9 mouse cellular contexts compared by ENCODE assay signal in the genomic region with DNA sequence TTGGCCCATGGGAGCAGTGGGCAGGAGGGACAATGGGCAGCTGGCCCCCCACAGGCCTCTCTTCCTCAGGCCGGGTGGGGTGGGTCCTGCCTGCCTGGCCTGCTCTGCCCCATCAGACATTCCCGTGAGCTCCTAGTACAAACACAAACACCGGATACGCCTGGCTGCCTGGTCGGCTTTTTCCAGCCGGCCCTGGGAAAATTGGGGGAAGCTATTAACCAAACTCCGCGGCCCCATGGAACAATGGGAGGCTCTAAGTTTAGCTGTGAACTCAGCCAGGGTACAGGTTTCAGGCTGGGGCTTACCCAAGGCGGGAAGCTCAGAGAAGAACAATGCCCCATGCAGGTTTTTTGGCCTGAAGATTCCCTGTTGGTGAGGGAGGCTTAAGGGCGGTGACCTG. TPM values are rescaled to one million over a fixed set of nuclear protein-coding genes. Genes with fewer than 3 reads are reported as not detected.
A peak's percentile ranks its signal among the peaks of the same experiment; 100 is the strongest.
DNase-seq lines count a peak whose midpoint lies in the region; ATAC-seq and TF ChIP-seq lines count a peak whose summit lies in the region.
"Had no signal": no experiment of that assay in that cellular context is flagged by ENCODE, and none has a peak within 500 bp of the region (broad histone marks: within the 10 kb centered on the region; RNA-seq: fewer than 3 reads in every experiment).

No protein-coding gene starts in this region.

- H3K4me2 ChIP-seq in stomach, embryonic 14.5 days (replicated peaks; ENCODE audit: low read depth, low read length) = no peak overlapping the region
- no peak overlapping the region for H3K4me2 ChIP-seq in stomach, postnatal 0 days (replicated peaks; ENCODE audit: low read depth)
- no peak overlapping the region for H3K4me2 ChIP-seq in limb, embryonic 15.5 days

- 24% methylated on average over 10 of the region's 10 CpGs for WGBS in stomach, embryonic 14.5 days
- 33% methylated on average over 10 of the region's 10 CpGs for WGBS in stomach, postnatal 0 days
- 39% methylated on average over 10 of the region's 10 CpGs for WGBS in limb, embryonic 15.5 days

- TF ChIP-seq CTCF in stomach, postnatal 0 days (IDR thresholded peaks at IDR 0.05; ENCODE audit: low read depth) = no peak

- peaks cover 18% of the 10 kb centered on the region; the same call in 1 of the 2 replicates for H3K4me1 ChIP-seq in stomach, embryonic 14.5 days (ENCODE audit: control insufficient read depth, insufficient read depth, low read length)
- no peaks in the 10 kb centered on the region for H3K4me1 ChIP-seq in stomach, postnatal 0 days (replicated peaks; ENCODE audit: control insufficient read depth, insufficient read depth)
- no peaks in the 10 kb centered on the region for H3K4me1 ChIP-seq in limb, embryonic 15.5 days

- no peaks in the 10 kb centered on the region for H3K36me3 ChIP-seq in stomach, embryonic 14.5 days (ENCODE audit: control insufficient read depth, insufficient read depth, low read length)
- no peaks in the 10 kb centered on the region for H3K36me3 ChIP-seq in stomach, postnatal 0 days (ENCODE audit: control insufficient read depth, insufficient read depth, low read length)
- peaks cover 17% of the 10 kb centered on the region; the same call in 1 of the 2 replicates for H3K36me3 ChIP-seq in limb, embryonic 15.5 days

- 0 out of 2 replicates have a peak, but pooled peaks have one; percentile 23 for ATAC-seq in stomach, embryonic 14.5 days (ENCODE audit: insufficient number of reproducible peaks, insufficient read depth, low FRiP score, low read depth)
- ATAC-seq in stomach, postnatal 0 days (ENCODE audit: low FRiP score, low TSS enrichment) = no peak
- ATAC-seq in limb, embryonic 15.5 days (ENCODE audit: insufficient number of reproducible peaks, low FRiP score, low TSS enrichment, low read depth) = no peak

- no peak overlapping the region for H3K4me3 ChIP-seq in stomach, embryonic 14.5 days (ENCODE audit: low read depth, low read length)
- H3K4me3 ChIP-seq in stomach, postnatal 0 days (ENCODE audit: low read depth, low read length) = no peak overlapping the region
- H3K4me3 ChIP-seq in limb, embryonic 15.5 days = no peak overlapping the region

- no peak for TF ChIP-seq EP300 in stomach, postnatal 0 days (optimal IDR thresholded peaks at IDR 0.05)

- intact Hi-C loops in heart, postnatal 25 days (cut with DNase I) = no loop called here

- no peak overlapping the region for H3K9ac ChIP-seq in stomach, embryonic 14.5 days (replicated peaks; ENCODE audit: low read depth, low read length)
- H3K9ac ChIP-seq in stomach, postnatal 0 days (ENCODE audit: low read length) = no peak overlapping the region
- H3K9ac ChIP-seq in limb, embryonic 15.5 days = no peak overlapping the region

- H3K27ac ChIP-seq in stomach, embryonic 14.5 days (ENCODE audit: low read length) = peak overlapping the region; percentile 52; the same call in 1 of the 2 replicates
- no peak overlapping the region for H3K27ac ChIP-seq in stomach, postnatal 0 days (replicated peaks)
- H3K27ac ChIP-seq in limb, embryonic 15.5 days = 0 out of 2 replicates have a peak overlapping the region, but pooled peaks have one; percentile 28

- no peaks in the 10 kb centered on the region for H3K27me3 ChIP-seq in stomach, embryonic 14.5 days (ENCODE audit: control insufficient read depth, insufficient read depth, low read length)
- H3K27me3 ChIP-seq in stomach, postnatal 0 days (ENCODE audit: control insufficient read depth, insufficient read depth, low read length) = no peaks in the 10 kb centered on the region
- peaks cover 4% of the 10 kb centered on the region; the same call in 1 of the 2 replicates for H3K27me3 ChIP-seq in limb, embryonic 15.5 days

- no peaks in the 10 kb centered on the region for H3K9me3 ChIP-seq in stomach, embryonic 14.5 days (ENCODE audit: control insufficient read depth, low read depth, low read length)
- no peaks in the 10 kb centered on the region for H3K9me3 ChIP-seq in stomach, postnatal 0 days (ENCODE audit: control insufficient read depth, low read length)
- no peaks in the 10 kb centered on the region for H3K9me3 ChIP-seq in limb, embryonic 15.5 days

- no peak for DNase-seq in stomach, postnatal 0 days (ENCODE audit: low spot score)
- peak; percentile 67 for DNase-seq in heart, postnatal 25 days (ENCODE audit: low spot score)
- no peak for DNase-seq in B cell, adult 2 months
- no peak for DNase-seq in cerebellum, adult 18-20 months
- DNase-seq in adrenal gland, adult 8-10 months = no peak
- DNase-seq in adrenal gland, postnatal 36 days = no peak

RNA-seq across cellular contexts. Expression of gene B230104I21Rik, which starts 0.7 kb away (rescaled TPM):
- polyA plus RNA-seq in stomach, embryonic 14.5 days (2014; fragmentation: Nextera tagmentation; extraction: Ambion mirVana) = not detected in 2 replicates
- not detected in 2 replicates for polyA plus RNA-seq in stomach, postnatal 0 days (2015; fragmentation: Nextera tagmentation; extraction: Ambion mirVana)
- total RNA-seq in heart, postnatal 25 days (2021) = not detected
- polyA plus RNA-seq in limb, embryonic 15.5 days (2015; fragmentation: Nextera tagmentation; extraction: Ambion mirVana) = not detected in 2 replicates
- total RNA-seq in adrenal gland, adult 8-10 months (2022) = not detected
- total RNA-seq in adrenal gland, postnatal 36 days (2021) = not detected
- total RNA-seq: left cerebral cortex, postnatal 10 days had no signal

RNA-seq across cellular contexts. Expression of gene Arhgef16, which starts 35.2 kb away (rescaled TPM):
- polyA plus RNA-seq in stomach, embryonic 14.5 days (2014; fragmentation: Nextera tagmentation; extraction: Ambion mirVana) = 23.7 and 25.7 TPM in 2 replicates
- polyA plus RNA-seq in stomach, postnatal 0 days (2015; fragmentation: Nextera tagmentation; extraction: Ambion mirVana) = 38.5 and 41.2 TPM in 2 replicates
- under 1 TPM; 0.36 to 0.62 TPM for total RNA-seq in heart, postnatal 25 days (2021)
- polyA plus RNA-seq in limb, embryonic 15.5 days (2015; fragmentation: Nextera tagmentation; extraction: Ambion mirVana) = 5.5 and 6.5 TPM in 2 replicates
- total RNA-seq in adrenal gland, adult 8-10 months (2022) = under 1 TPM; 0.09 to 0.51 (median 0.32) TPM
- total RNA-seq in adrenal gland, postnatal 36 days (2021) = under 1 TPM; 0.13 to 0.59 TPM
